Mouse (Mus musculus) thymus, postnatal 10 days (tissue): ENCODE results near the gene Gm17617.

Source experiments
- DNase-seq, 2 experiments: peaks; one replicate each; pipeline ENCODE4 v3.0.0; 2021; ENCODE audit warnings: low spot score in 2 of 2

Gene Gm17617

GRCm38 (mm10) chr13:55133448-55133847, at the start of gene Gm17617:
TSS of gene Gm17617 (minus strand) at chr13:55133548.
- DNase-seq: no peak

- DNase-seq: no peak
Measured at GRCm38 (mm10) chr13:55182173-55182894, 49.0 kb upstream of the Gm17617 start.

GRCm38 (mm10) chr13:55181786-55182172, 48.4 kb upstream of the Gm17617 start:
- DNase-seq: no peak

GRCm38 (mm10) chr13:55179591-55179990, 46.2 kb upstream of the Gm17617 start:
- DNase-seq: no peak

GRCm38 (mm10) chr13:55178556-55178955, 45.2 kb upstream of the Gm17617 start:
- peak; percentile 35 to 60 for DNase-seq

GRCm38 (mm10) chr13:55177903-55178496, 44.7 kb upstream of the Gm17617 start:
- DNase-seq: no peak

- DNase-seq: no peak
Measured at GRCm38 (mm10) chr13:55176265-55176664, 42.9 kb upstream of the Gm17617 start.

- DNase-seq: no peak
Measured at GRCm38 (mm10) chr13:55174347-55174746, 41.0 kb upstream of the Gm17617 start.

- no peak for DNase-seq
Measured at GRCm38 (mm10) chr13:55172336-55172770, 39.0 kb upstream of the Gm17617 start.

- DNase-seq: no peak
Measured at GRCm38 (mm10) chr13:55171517-55172335, 38.4 kb upstream of the Gm17617 start.

- DNase-seq: no peak
Measured at GRCm38 (mm10) chr13:55168958-55169369, 35.6 kb upstream of the Gm17617 start.

- no peak for DNase-seq
Measured at GRCm38 (mm10) chr13:55168255-55168654, 34.9 kb upstream of the Gm17617 start.

GRCm38 (mm10) chr13:55167798-55168197, 34.5 kb upstream of the Gm17617 start:
- DNase-seq: no peak

- DNase-seq: no peak
Measured at GRCm38 (mm10) chr13:55166806-55167725, 33.7 kb upstream of the Gm17617 start.

GRCm38 (mm10) chr13:55165831-55166339, 32.5 kb upstream of the Gm17617 start:
- no peak for DNase-seq

- DNase-seq: no peak
Measured at GRCm38 (mm10) chr13:55163553-55163952, 30.2 kb upstream of the Gm17617 start.

- no peak for DNase-seq
Measured at GRCm38 (mm10) chr13:55162365-55162764, 29.0 kb upstream of the Gm17617 start.

- no peak for DNase-seq
Measured at GRCm38 (mm10) chr13:55153951-55154350, 20.6 kb upstream of the Gm17617 start.

GRCm38 (mm10) chr13:55152621-55153415, 19.5 kb upstream of the Gm17617 start, which contains the start of gene Fgfr4:
TSS of gene Fgfr4 (plus strand) at chr13:55152640.
- no peak for DNase-seq

GRCm38 (mm10) chr13:55140271-55140670, 6.9 kb upstream of the Gm17617 start:
- no peak for DNase-seq
